Mouse (Mus musculus) heart, postnatal 36 days (tissue): ENCODE measurements around the gene Cd28. TPM values are rescaled to one million over a fixed set of nuclear protein-coding genes. Genes with fewer than 3 reads are reported as not detected.

Experiments
- DNase-seq, 2 experiments: peaks; one replicate each; pipeline ENCODE4 v3.0.0; 2021 to 2022
- intact Hi-C: fragments of 180-260 bp; cut with DNase I; formaldehyde crosslinking; loops from one replicate; pipeline ENCODE4 v1.15.1; 2025
- total RNA-seq, 2 experiments: library from RNA; stranded (reverse); gene quantifications; 2 replicates each; pipeline ENCODE4 v1.2.3; 2021

Gene Cd28
- 10 to 100 TPM in 1 of 2 experiments, 1 to 10 TPM in 1; 9.5 to 13.2 TPM for total RNA-seq

DNA sequence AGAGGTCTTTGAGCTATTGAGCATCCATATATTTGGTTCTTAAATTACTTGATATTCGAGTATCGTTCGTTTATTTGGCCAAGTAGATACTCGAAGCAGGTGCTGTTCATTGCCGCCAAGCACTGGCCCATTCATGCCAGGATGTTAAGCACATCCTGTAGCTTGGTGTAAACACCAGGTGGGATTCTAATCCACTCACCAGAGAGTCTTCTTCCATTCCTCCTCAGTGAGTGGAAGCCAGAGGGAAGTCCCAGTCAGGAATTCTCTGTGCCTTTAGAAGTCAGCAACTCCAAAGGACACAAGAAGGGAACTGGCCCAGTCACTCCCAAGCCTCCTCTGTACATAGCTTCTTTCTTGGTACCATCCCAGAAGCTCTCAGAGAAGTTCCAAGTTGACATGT is at the start of gene Cd28:
TSS of gene Cd28 (plus strand) at position 234 of the 400 bp plus-strand sequence.
- DNase-seq = peak; percentile 32 to 39
- intact Hi-C loops = loop anchor here (5.0 to 10.0 kb wide), 2 partner anchors 108 to 146 kb away; no protein-coding TSS in a partner anchor

DNA sequence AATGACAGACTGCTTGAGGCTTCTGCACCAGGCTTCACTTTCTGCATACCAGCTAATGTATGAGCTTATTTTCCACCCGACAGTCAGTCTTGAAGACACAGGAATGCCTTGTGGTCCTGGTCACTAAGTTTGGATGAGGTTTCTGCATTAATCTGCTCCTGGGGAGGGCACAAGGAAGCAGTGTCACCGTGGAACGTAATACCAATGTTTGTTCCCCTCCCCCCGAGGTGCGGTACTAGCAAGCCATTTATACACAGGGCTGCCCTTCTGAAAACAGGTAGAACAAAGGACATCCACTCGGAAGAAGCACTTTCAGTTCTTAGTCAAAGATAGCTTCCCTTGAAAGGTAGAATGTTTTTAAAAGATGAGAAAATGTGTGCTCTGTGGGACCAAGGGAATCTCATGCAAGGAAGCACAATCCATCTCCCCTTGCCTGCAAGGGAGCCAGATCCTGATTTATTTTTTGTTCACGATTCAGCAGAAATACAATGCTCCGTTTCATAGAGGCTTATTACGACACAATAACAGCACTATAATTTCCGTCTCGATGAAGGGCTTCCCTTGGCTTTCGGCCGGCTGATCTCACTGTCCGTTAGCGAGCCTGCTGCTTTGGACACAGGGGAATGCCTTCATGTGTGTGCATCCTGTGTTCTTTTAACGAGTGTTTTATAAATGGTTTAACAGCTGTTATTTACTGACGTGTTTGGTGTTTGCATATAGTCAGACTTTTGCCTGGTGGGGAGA is 48.6 kb upstream of the Cd28 start:
- DNase-seq = peak; percentile 54 to 57
- intact Hi-C loops = loop anchor here (2.0 to 10.0 kb wide), 2 partner anchors 103 to 287 kb away; no protein-coding TSS in a partner anchor

DNA sequence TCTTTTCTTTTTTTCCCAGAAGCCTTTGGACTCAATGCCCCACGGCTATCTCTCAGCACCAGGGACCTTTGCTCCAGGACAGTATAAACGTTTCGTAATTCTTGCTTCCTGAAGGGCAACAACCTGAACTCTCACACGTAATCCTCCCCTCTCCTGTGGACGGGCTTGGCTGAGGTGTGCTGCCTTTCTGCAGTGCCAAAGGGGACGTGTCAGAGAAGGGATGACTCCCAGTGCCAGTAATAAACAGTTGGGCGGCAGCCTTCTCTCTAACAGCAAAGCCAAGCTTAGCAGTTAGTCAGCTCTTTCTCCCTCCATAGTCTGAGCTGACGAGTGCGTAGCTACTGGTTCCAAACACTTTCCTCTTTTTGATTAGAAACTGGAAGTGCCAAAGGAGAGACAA is 47.6 kb upstream of the Cd28 start:
- peak; percentile 44 to 52 for DNase-seq
- intact Hi-C loops = loop anchor here (10.0 kb wide), 1 partner anchor 286 kb away; no protein-coding TSS in a partner anchor

DNA sequence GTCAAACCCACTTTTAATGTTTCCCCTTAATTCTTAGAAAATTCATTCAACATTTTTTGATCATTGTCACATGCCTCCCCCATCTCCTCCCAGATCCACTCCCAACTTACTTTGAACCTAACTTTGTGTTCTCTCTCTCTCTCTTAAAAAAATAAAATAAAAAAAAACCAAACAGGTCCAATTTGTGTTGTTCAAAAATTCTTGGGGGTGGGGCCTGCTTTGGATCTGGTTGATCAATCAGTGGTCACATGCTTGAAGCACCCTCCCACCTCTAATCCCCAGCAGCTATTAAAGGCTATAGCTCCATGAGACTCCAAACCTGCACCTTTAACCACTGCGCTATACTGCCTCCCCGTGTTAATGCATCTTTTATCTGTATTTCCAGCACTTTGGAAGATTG is 46.9 kb upstream of the Cd28 start:
- intact Hi-C loops = loop anchor here (1.0 to 10.0 kb wide), 2 partner anchors 46 to 285 kb away; no protein-coding TSS in a partner anchor
- peak in 1 of 2 experiments; percentile 0 for DNase-seq

DNA sequence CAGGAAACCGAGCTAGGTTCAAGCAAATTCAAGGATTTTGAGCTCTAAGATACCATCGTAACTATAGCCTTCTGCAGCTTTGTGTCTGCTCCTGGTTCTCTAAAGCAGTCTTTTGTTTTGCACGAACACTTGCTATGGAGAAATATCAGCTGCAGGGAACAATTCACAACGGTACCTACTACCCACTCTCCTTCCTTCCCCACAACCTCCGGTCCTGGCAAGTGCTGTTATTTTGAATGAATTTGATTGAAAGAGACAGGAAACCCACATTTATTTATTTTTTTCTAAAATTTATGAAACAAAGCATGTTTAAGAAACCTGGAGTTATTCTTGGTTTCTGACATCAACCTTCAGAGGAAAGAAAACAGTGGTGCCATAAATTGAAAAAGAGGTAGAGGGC is 46.4 kb upstream of the Cd28 start:
- peak in 1 of 2 experiments; percentile 1 for DNase-seq
- intact Hi-C loops = loop anchor here (1.0 kb wide), 1 partner anchor 45 kb away; no protein-coding TSS in a partner anchor

DNA sequence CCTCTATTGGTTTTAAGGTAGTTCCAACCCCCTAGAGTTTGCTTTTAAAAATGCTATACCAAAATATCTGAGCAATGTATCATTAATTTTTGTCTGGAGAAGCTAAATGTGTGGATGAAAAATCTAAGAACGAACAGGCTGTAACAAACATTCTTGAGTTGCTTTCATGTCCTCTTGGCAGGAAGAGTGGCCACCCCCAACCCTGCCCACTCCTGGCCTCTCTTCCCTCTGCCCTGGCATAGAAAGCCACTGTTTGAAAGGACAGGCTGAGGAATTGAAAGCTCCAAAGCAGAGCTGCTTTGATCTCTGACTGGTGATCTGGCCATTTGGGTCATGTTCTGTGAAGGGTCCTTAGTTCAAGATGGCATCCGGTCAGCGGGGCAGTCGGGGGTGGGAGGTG is 32.8 kb upstream of the Cd28 start:
- intact Hi-C loops = no loop called here
- peak in 1 of 2 experiments; percentile 0 for DNase-seq

DNA sequence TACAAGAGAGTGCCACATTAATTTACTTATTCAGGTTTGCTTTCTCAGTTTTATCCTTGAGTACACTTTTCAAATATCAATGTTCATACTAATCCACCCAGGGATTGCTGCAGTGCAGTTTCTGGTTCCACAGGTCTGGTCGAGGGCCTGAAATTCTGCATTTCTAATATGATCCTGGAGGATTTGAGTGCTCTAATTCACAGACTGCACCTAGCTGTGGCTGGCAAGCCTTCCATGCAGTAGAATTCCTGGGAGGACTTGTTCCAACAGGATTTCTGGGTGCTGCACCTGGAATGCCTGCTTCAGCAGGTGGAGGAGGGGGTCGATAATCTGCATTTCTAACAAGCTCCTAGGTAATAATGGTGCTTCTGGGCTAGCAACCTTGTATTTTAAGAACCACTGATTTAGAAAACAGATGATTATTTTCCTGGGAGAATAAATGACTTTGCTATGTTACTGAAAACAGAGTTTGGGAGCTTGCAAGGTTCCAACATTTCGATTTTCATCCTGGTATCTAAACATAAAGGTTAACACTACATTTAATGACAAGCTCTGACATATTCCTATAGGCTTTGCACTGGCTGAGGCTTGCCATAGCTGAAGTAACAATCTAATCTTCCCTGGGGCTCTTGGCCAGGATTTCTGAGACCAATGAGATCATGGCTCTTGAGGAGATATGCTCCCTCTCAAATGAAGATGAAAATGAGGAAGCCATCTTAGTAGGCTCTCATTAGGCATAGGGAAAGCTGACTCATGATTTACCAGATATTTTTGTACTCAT is 20.3 kb upstream of the Cd28 start:
- no peak for DNase-seq
- intact Hi-C loops = no loop called here

DNA sequence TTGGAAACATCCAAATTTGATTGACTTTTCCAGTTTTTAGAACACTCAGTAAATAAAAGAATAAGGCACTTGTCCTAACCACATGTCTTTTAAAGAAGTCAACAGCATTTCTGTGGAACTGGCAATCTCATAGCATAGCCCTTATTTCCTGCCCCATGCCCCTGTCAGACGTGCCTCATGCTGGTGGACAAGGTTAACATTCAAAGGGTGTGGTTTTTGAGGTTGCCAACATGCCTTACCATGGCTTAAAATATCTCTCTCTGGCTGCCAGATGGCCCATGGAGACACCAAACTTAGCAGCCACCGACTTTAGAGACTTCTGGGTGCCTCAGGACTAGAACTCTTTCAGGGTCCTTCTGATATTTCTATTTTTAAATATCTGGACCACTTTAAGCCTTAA is 14.0 kb upstream of the Cd28 start:
- intact Hi-C loops = no loop called here
- DNase-seq = peak; percentile 12 to 36

DNA sequence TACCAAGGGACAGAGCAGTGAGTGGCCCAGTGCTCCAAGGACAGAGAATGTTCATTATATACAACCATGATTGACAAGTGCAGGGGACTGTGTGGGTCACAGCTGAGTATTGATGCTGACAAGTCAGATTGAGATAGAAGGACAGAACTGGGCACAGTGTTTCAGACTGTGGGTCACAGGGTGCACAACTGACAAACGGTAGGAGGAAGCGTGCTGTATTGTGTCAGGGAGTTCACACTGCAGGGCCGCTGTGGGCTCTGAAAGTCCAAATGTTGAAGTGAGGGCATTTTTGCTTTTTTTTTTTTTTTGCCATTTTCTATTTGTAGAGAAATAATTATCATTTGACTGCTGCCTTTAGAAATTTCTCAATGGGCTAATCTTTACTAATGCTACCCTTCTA is 3.4 kb upstream of the Cd28 start:
- intact Hi-C loops = loop anchor here (10.0 kb wide), 1 partner anchor 112 kb away; no protein-coding TSS in a partner anchor
- no peak for DNase-seq

DNA sequence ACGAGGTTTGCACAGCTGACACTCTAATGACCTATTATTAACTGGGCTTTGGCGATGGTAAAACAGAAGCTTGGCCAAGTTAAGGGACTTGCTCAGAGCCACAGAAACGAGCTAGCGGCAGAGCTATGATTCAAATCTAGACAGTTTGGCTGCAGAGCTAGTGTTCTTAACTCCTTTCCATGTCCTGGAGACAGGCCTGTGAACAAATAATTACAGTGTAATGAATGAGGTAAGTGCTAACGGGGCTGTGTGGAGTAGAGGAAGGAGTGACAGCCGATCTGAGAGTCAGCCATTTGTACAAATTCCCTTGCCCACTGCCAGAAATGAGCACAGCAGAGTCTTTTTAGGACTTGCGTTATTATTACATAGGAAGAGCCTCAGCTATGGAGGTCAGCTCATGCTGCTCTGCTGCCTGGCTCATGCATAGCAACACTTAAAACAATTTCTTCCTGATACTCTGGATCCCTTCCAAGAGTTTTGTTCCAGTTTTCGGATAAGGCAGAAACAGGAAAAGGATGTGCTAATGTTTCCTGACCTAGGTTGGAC is 876 bp upstream of the Cd28 start:
- intact Hi-C loops = loop anchor here (1.0 to 10.0 kb wide), 4 partner anchors 45 to 149 kb away; no protein-coding TSS in a partner anchor
- peak; percentile 49 to 71 for DNase-seq

DNA sequence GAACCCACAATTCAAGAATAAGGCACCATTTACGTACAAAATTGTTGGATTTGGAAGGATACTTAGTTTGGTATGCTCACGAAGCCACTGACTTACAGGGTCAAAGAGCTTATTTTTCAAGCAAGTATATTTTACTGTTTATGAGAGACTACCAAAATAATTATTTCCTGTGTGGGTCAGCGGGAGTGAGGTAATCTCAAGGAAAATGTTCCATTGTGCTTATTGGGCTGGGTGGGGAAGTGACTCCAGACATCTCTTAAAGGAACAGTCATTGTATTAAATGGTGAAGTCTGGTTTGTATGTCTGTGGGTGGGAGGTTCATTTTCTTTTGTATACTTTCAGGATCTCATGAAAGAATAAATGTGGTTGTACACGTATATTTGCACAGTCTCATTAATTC is 2.0 kb downstream of the Cd28 start:
- DNase-seq = no peak
- intact Hi-C loops = loop anchor here (5.0 to 10.0 kb wide), 2 partner anchors 106 to 144 kb away; no protein-coding TSS in a partner anchor

DNA sequence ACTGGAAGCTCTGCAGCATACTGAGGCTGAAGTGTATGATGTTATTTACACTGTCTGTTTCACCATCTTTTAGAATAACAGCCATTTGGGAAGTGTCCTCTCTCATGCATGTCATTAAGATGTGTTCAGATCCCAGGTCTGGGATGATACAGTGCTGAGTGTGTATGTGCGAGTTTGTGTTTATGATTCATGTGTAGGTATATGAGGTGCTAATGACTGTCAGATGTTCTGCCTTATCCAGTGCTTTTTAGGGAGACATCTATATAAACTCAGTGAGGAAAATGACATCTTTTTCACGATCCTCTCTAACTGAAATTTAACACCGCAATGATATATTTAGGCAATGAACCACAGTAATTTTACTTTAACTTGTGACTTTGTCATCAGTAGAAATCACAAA is 7.0 kb downstream of the Cd28 start:
- intact Hi-C loops = loop anchor here (5.0 kb wide), 1 partner anchor 234 kb away; no protein-coding TSS in a partner anchor
- no peak for DNase-seq

DNA sequence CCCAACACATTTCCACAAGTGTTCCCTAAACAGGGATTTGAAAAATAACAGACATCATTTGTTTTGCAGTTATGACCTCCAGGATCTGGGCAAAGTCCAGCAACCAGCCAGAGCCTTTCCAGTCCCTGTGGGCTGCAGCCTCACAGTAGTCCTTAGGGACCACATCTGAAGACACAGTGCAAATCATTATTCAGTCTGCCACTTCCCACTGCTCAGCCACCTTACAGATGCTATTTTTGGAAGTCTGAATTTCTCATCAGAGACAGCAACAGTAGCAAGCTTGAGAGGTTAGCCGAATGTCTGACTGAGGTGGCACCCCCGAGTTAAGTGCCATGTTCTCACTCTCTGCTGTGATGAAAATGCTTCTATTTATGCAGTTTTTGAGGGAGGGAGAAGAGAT is 15.3 kb downstream of the Cd28 start:
- intact Hi-C loops = no loop called here
- DNase-seq = no peak

DNA sequence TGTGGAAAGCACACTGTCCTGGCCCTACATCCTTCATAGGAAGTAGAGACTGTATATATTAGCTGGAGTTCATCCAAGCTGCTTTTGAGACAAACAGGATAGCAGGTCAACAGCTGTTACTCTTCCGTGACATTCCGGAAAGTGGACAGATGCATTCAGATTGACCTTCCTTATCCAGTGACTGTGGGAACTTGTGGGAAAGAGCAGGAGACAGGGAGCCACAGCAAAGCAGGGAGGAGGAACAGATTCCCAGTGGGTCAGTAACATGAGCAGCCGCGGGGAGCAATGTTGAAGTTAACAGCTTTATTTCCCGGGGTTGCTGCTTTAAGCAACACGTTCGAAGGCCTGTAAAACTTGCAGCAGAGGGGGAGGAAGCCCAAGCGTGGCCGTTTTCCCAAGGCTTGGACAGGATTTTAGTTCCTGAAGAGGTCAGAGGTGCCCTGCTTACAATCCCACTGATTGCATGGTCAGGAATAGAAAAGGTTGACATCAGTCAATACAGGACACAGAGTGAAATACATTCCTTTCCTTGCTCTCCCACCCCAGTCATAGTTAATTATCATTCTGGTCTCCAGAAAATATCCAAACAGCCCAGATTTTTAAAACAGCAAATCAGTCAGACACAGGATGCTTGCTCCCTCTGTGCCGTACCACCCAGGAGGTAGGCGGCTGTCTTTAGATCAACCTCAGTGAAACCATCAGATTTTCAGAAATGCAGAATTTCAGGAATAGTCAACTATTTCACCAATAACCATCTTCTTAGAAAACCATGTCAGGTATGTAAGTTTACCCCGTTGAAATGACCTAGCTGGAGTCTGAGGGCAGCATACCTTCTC is 18.7 kb downstream of the Cd28 start:
- intact Hi-C loops = loop anchor here (5.0 kb wide), 1 partner anchor 127 kb away; no protein-coding TSS in a partner anchor

DNA sequence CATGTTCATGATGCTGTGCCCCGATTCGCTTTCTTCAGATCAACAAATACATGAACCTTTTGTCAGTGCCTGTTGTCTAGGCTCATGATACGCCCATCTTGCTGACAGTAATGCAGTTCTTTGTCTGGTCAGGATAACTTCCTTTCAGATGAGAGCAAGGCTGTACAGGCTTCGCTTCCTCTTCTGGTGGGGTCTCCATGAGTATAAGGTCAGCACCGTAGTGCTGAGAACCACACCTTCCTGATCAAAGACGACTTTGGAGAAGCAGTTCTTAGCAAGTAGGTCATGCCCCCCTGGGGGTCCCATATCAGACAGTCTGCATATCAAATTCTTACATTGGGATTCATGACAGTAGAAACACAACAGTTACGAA is 19.3 kb downstream of the Cd28 start:
- DNase-seq = no peak
- intact Hi-C loops = loop anchor here (5.0 kb wide), 1 partner anchor 126 kb away; no protein-coding TSS in a partner anchor

More for the DNA sequence above, 18.7 kb downstream of the Cd28 start:
- peak; percentile 39 to 48 for DNase-seq

DNA sequence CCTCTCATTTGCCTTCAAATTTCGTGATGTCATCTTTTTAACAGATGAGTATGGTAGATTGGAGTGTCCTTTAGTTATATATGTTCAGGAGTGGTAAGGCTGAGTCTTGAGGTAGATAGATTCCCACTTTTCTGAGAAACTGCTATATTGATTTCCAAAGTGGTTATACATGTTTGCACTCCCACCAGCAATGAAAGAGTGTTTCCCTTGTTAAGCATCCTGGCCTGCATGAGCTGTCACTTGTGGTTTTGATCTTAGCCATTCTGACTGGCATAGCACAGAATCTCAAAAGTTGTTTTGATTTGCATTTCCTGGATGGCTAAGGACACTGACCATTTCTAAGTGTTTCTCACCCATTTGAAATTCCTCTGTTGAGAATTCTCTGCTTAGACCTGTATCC is 27.7 kb downstream of the Cd28 start:
- intact Hi-C loops = no loop called here
- no peak for DNase-seq

DNA sequence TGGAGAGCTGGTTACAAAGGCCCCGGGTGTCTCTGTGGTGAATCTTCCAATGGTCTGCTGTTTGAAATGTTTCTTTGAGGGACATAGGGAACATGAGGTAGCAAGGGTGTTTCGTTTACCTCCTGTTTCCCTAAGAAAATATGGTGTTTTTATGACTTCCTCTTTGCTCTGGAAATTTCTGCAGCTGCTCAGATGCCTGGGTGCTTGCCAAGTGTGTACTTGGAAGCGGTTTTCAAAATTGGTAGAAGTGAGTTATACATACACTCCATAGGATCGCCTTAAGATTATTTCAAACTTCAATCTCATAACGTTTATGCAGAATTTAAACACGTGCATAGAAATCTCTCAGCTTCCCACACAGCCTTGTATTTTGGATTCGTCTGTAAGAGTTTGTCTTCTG is 29.1 kb downstream of the Cd28 start:
- DNase-seq = peak; percentile 43 to 54
- intact Hi-C loops = loop anchor here (5.0 kb wide), 1 partner anchor 62 kb away; no protein-coding TSS in a partner anchor

DNA sequence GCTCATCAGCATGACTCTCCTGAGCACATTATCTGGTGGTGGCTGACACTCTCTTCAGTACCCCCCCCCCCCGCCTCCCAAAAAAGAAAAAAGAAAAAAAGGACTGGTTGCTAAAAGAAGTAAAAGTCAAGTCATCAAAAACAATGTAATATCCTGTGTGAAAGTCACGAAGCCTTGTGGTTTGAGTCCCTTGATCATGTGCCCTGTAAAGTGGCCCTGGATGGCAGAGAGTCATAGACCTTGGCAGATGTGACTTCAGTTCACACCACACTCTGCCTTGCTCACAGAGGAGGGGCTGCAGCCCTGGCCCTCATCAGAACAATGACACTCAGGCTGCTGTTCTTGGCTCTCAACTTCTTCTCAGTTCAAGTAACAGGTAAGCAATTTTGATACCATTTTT is 29.6 kb downstream of the Cd28 start:
- intact Hi-C loops = loop anchor here (5.0 kb wide), 1 partner anchor 61 kb away; no protein-coding TSS in a partner anchor
- DNase-seq = no peak

DNA sequence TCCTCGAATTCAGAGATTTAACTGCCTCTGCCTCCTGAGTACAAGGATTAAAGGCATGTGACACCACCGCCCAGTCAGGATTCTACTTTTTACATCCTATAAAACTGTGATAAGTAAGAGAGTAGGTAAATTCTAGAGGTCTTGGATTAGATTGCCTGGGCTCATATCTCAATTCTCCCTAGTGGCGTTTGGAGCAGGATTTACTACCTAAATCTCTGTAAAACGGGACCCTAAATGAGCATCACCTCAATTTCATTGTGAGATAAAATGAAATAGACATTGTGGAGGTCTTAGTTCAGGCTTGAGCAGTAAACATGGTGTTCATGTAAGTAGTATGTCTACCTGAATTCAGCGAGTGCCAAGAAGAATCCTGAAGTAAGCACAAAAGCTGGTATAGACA is 30.3 kb downstream of the Cd28 start:
- DNase-seq = no peak
- intact Hi-C loops = loop anchor here (5.0 kb wide), 1 partner anchor 60 kb away; no protein-coding TSS in a partner anchor

DNA sequence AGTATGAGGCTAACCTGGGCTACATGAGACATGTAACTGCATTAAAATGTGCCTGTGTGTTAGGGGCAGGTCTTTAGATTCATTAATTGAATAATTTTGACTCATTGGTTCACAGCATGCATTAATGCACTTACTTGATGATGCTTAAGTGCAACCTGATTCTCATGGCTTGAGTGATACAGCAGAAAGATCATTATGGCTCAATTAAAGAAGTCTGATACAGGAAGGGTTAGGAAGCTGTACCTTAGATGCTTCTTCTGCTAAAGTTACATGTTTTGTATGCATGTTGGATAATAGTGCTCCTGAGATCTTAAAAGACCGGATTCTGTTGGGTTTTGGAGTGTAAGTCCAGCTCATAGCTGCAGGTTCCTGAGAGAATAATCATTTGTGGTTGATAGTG is 31.7 kb downstream of the Cd28 start:
- intact Hi-C loops = loop anchor here (5.0 kb wide), 1 partner anchor 59 kb away; no protein-coding TSS in a partner anchor
- DNase-seq = no peak
